Mouse (Mus musculus): ENCODE measurements around the gene Itgae. TPM values are rescaled to one million over a fixed set of nuclear protein-coding genes. Genes with fewer than 3 reads are reported as not detected.

The Itgae gene
- polyA plus RNA-seq (2012), result 0.05 and 0.09 TPM in 2 replicates

DNA sequence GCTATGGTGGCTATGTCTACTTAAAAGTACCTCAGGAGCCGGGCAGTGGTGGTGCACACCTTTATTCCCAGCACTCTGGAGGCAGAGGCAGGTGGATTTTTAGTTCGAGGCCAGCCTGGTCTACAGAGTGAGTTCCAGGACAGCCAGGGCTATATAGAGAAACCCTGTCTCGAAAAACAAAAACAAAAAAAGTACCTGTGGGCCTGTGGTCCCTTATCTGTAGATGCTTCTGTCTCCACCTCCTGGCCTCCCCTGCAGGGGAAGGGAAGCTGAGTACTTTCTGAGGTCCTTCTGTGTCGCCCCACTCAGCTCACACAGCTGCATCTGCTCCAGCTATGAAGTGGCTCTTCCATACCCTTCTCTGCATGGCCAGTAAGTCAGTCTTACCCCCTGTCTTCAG lies at the start of gene Itgae:
Gene Itgae, plus strand, starts transcription at position 301 of the 400 bp plus-strand sequence.

DNA sequence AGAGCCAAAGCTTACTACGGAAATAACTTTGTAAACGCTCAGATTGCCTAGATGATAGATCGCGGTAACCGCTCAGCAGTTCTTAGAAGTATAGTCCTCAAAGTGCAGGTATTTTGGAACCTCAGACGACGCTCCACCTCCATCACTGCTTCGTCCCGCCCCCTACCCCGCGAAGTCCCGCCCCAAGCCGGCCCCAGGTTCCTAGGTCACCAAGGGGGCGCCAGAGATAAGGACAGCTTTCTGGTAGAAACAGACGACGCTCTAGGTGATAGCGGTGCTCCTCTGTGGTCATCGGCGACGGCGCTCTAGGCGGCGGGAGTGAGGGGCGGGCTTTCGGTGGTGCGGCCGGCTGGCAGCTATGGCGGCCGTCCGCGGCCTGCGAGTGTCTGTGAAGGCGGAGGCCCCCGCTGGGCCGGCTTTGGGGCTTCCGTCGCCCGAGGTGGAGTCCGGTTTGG lies 42.8 kb upstream of the Itgae start, which contains the start of gene Ncbp3:
Gene Ncbp3, plus strand, starts transcription at position 242 of the 455 bp plus-strand sequence.

DNA sequence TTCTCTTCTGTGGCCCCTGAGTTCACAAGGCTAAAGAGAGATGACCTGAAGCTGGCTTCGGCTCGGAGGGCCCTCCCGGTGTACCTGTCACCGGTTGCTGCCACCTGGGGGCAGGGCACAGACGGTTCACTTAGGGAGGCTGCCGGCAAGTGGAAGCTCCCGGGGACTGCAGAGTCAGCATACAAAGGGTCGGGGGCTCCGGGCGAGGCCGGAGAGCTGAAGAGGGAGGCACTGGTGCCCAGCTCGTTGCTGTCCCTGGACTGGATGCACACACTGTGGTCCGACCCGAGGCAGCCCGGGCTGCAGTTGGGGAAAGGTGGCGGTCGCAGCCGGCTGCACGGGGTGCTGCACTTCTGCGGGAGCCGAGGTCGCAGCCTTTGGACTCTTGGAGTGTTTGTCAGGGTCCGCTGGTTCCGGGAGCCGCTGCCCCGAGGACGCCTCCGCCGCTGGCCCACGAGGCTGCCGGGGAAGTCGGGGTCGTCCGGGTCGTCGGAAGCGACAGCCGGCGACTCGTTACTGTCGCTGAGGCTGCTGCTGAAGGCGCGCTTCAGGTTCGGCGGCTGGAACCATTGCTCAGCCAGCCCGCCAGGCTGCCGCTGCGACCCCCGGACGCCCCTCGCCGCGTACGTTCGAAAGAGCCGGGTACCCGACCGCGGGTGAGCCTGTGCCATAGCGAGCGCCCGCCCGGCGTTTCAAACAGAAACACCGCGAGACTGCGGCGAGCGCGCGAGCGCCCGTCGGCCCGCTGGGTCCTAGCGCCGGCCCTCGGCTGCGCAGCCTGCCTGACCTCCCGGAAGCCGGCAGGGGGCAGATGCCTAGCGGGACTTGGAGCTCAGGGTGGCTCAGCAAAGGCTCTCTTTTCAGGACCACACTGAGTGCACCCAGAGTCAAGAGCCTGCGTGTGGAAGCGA lies 47.5 kb downstream of the Itgae start, which contains the start of gene Haspin:
Gene Haspin, minus strand, starts transcription at position 704 of the 911 bp plus-strand sequence.

DNA sequence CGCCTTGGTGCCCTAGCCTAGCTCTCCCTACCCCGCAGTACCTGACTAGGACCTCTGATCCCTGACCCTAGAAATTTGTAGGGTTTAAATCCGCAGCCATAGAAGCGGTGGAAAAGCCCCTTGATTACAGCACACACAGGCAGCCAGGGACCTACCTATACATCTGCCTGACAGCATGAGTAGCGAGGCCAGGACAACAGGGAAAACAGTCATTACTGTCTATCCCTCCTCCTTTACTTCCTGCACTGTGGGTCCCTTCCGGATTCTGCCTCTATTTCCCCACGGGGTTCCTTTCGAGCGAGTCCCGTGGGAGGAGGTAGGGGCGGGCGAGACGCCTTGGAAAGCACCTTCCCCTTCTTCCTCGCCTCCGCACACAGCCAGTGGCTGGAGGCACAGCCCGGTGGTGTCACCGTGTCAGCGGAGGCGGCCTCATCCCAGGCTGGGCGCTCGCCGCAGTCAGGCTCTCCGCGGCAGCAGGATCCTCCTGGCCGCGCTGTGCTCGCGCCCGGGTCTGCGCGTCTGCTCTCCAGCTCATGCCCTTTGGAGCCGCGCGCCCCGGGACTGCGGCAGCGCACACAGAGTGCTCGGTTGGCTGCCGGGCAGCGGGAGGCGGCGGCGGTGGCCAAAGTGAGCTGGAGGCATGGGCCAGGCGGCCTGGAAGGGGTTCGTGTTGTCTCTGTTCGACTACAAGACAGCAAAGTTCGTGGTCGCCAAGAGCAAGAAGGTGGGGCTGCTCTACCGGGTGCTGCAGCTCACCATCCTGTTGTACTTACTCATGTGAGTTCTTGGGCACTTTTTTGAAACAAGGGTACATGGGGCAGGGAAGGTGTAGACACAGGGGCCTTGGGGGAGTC lies 69.8 kb downstream of the Itgae start, which contains the start of gene P2rx5:
Gene P2rx5, plus strand, starts transcription at position 465 of the 854 bp plus-strand sequence.

DNA sequence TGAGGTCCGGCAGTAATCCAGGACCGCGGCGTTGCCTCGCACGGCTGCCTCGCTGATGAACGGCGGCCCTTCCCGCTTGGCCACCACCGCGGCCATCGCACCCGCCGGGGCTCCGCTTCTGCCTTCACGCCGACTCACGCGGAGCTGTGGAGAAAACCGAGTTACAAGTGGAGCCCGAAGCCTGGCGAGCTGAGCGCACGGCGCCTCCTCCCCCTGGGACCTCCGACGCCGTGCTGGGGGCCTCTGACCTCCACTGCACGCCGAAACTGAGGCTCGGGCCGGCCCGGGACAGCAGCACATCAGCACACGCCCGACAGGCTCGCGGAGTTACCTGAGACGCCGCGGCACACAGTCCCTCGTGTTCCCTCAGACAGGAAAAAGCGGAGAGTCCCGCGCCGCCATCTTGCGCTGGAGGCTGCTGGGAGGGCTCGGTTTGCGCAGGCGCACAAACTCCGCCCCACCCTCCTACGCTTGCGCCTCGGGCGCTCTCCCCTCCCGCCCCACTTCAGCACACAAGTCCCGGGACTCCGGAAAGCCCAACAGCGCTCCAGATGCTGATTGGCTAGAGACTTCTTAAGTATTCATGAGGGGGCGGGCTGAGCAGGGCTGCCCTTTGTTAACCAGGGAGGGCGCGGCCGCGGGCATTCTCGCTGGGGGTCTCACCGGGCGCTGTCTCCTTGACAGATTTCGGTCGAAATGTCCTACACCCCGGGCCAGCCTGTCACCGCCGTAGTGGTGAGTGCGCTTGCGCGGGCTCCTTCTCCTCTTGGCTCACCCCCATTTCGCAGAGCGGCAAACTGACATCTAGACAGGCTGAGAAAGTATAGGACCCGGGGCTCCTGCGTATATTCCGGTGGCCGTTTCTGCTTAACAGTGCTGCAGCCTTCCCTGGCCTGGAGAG lies 86.5 kb downstream of the Itgae start, which contains the start of the genes Emc6 and Tax1bp3:
Gene Emc6, minus strand, starts transcription at position 430 of the 901 bp plus-strand sequence.
Gene Tax1bp3, plus strand, starts transcription at position 476 of the 901 bp plus-strand sequence.

Other genes starting within 250 kb of the Itgae start
- 124 and 141 TPM in 2 replicates for gene Atp2a3, start 129.4 kb upstream of the Itgae start, polyA plus RNA-seq (2012)
- 15.7 and 18.7 TPM in 2 replicates for gene P2rx1, start 91.5 kb upstream of the Itgae start, polyA plus RNA-seq (2012)
- 1.5 and 2.8 TPM in 2 replicates for gene Camkk1, start 71.6 kb upstream of the Itgae start, polyA plus RNA-seq (2012)
- 7.0 and 8.2 TPM in 2 replicates for gene Ncbp3, start 42.8 kb upstream of the Itgae start, polyA plus RNA-seq (2012)
- 6.9 and 12.1 TPM in 2 replicates for gene Haspin, start 47.7 kb downstream of the Itgae start, polyA plus RNA-seq (2012)
- gene P2rx5, start 69.8 kb downstream of the Itgae start, polyA plus RNA-seq (2012), result not detected in 2 replicates
- gene Emc6, start 86.5 kb downstream of the Itgae start, polyA plus RNA-seq (2012), result 156 and 168 TPM in 2 replicates
- gene Tax1bp3, start 86.5 kb downstream of the Itgae start, polyA plus RNA-seq (2012), result 6.4 and 8.2 TPM in 2 replicates
- gene Ctns, start 108.5 kb downstream of the Itgae start, polyA plus RNA-seq (2012), result 5.6 and 6.5 TPM in 2 replicates
- 1.2 and 1.3 TPM in 2 replicates for gene Shpk, start 108.9 kb downstream of the Itgae start, polyA plus RNA-seq (2012)
- gene Trpv1, start 143.7 kb downstream of the Itgae start, polyA plus RNA-seq (2012), result not detected in 2 replicates
- not detected in 2 replicates for gene Trpv3, start 176.8 kb downstream of the Itgae start, polyA plus RNA-seq (2012)
- gene Aspa, start 239.0 kb downstream of the Itgae start, polyA plus RNA-seq (2012), result 0.01 TPM in 1 of 2 replicates, not detected in the other
- gene Gm49340, start 239.2 kb downstream of the Itgae start, polyA plus RNA-seq (2012), result not detected in 2 replicates
- not detected in 2 replicates for gene Spata22, start 239.2 kb downstream of the Itgae start, polyA plus RNA-seq (2012)

All from megakaryocyte-erythroid progenitor cell, adult 5 weeks (primary cell).